Mouse (Mus musculus) CD4-positive, CD25-positive, alpha-beta regulatory T cell, adult 2 months (primary cell): Measurements from ENCODE around the gene Dlg1.
A peak's percentile ranks its signal among the peaks of the same experiment; 100 is the strongest.

Experiments
- DNase-seq: peaks from one replicate; pipeline ENCODE4 v3.0.0-alpha.2; 2012; ENCODE audit warnings: low read depth, low spot score

Dlg1 gene

GRCm38 (mm10) chr16:31837362-31837761, 174.1 kb downstream of the Dlg1 start:
- no peak for DNase-seq

- DNase-seq, result no peak
Measured at GRCm38 (mm10) chr16:31844246-31844645, 181.0 kb downstream of the Dlg1 start.

GRCm38 (mm10) chr16:31846763-31847162, 183.5 kb downstream of the Dlg1 start:
- no peak for DNase-seq

DNA sequence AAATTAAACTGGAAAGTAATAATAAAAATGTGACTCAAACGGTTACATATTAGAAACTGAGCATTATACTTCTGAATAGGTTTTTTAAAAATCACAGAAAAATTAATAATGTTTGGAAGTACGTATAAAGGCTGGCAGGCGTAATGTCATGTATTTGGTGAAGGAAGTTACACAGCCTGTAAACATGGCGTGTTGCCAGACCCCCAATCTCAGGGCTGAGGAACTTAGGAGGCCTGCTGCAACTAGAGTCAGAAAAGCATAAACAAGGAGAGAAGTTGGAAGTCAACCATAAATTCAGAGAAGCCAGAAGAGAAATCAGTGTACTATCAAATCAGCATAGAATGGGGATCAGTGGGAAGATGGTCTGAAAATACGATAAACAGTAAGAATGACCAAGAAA, 200.7 kb downstream of the Dlg1 start:
- DNase-seq, result no peak

- DNase-seq, result no peak
Measured at GRCm38 (mm10) chr16:31865242-31865641, 202.0 kb downstream of the Dlg1 start.

GRCm38 (mm10) chr16:31866911-31867310, 203.7 kb downstream of the Dlg1 start:
- DNase-seq, result no peak

GRCm38 (mm10) chr16:31867736-31868135, 204.5 kb downstream of the Dlg1 start:
- DNase-seq, result no peak

DNA sequence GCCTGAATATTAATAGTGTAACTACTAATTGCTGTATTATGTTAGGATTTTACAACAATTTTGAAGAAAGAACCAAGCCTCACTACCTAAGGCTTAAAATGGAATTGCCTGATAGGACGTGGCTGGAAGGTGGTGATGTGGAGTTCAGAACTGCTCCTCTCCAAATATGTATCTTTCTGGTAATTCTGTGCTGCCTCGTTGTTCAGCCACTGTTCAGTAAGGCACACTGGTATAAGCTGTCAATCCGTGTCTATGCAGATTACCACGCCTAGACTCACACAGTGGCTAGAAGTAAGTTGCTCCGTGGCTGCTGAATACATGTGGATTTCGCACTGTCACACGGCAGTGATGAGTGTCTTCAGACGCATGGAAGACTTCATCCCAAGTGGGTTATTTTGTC, 210.5 kb downstream of the Dlg1 start:
- no peak for DNase-seq

GRCm38 (mm10) chr16:31875391-31875790, 212.1 kb downstream of the Dlg1 start:
- DNase-seq, result no peak

GRCm38 (mm10) chr16:31876386-31876785, 213.1 kb downstream of the Dlg1 start:
- DNase-seq, result no peak

DNA sequence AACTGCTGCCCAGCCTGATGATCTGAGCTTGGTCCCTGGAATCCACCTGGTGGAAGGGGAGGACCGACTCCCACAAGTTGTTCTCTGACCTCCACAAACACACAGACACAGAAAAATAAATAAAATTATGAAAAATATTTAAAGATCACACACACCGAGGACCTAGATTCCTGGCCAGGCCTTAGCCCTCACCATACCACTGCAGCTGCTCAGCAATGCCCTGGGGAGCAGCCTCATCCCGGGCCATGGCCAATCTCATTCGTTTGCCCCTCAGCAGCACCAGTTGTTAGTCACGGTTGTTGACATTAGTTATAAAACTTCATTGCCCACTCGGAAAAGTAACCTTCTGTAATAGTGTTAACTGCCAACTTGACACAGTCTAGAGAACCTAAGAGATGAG, 214.8 kb downstream of the Dlg1 start:
- DNase-seq, result no peak

- DNase-seq, result peak; percentile 64
Measured at GRCm38 (mm10) chr16:31878573-31879257, 215.5 kb downstream of the Dlg1 start, which contains the start of gene Meltf. TSS of gene Meltf (plus strand) at chr16:31878810.

DNA sequence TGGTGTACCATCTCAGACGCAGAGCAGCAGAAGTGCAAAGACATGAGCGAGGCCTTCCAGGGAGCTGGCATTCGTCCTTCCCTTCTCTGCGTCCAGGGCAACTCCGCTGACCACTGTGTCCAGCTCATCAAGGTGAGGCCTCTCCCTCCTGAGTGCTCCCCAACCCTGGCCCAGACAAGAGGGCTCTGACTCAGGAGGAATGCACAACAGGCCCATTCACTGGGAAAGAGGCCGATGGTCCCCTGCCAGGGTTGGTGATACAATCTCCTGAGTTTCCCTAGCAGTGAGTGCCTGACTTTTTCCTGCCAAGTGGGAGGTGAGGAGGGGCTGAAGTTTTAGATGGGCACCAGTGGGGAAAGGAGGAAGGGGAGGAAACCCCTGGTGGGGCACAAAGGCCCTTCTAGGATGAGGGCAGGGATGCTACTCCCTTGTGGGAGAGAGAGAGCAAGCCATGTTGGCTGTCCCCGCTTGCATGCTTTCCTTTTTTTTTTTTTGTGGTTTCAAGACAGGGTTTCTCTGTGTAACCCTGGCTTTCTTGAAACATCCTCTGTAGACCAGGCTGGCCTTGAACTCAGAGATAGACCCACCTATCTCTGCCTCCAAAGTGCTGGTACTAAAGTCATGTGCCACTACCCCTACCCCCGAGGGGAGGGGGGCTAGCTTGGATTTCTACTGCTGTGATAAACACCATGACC, 217.1 kb downstream of the Dlg1 start:
- no peak for DNase-seq

GRCm38 (mm10) chr16:31882381-31882908, 219.2 kb downstream of the Dlg1 start:
- DNase-seq, result no peak

DNA sequence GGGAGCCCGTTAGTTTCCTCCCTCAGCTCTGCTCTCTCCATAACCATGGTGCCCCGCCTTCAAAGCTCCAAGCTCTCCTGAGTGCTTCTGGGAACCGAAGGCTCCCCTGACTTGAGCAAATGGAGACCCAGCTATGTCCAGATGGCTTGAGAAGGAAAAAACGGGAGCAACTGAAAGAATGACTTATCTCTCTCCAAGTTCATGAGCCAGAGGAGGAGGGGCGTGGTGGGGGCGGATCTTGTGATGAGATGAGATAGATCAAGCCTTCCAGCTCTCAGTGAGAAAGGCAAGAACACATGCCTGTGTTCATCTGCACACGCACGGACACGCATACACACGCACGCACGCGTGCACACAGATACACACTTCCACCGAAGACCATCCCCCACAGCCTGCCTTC, 220.1 kb downstream of the Dlg1 start:
- DNase-seq, result no peak

DNA sequence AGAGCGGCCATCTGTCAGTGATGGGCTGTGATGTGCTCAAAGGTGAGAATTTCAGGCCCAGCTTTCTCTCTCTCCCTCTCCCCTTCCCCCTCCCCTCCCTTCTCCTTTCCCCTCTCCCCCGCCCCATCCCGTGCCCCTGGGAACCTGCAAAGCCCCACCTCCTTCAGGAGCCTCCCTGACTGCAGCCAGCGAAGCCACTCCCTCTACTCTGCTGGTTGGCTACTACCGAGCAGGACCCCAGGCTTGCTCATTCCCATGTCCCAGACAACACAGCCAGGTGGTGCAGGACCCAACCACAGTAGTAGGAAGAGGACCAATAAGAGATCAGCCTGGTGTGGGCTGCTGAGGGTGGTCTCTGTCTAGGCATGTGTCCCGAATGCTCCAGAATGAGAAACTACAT, 220.7 kb downstream of the Dlg1 start:
- DNase-seq, result no peak

GRCm38 (mm10) chr16:31890907-31891306, 227.7 kb downstream of the Dlg1 start:
- no peak for DNase-seq

DNA sequence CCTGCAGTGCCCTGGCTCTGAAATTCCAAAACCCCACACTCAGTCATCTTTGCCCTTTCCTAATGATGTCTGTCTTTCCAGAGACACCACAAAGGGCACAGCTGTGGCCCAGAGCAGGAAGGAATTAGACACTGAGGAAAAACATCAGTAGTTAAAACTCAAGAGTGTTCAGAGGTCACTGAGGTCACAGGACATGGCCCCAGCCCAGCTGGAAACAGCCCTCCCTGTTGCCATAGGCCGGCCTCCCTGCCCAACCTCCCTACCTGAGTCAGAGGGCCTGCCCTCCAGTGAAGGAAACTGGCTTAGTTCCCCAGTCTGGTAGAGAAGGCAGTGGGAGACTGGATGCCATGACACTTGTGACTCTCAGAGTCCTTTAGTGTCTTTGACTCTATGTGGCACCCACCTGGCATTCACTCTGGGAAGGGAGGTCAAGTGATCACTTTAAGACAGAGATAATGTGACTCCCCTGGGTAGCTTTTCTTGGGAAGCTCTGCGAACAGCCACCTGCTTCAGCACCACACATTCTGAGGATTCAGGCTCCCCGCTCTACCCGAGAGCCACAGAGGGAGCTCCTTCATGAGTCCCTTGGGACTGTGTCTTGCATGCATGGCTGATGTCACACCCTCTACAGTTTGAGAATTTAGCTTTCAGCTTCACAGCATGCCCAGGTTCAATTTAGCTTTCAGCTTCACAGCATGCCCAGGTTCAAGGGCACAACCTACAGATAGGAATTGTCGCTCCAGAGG, 230.3 kb downstream of the Dlg1 start:
- DNase-seq, result no peak

DNA sequence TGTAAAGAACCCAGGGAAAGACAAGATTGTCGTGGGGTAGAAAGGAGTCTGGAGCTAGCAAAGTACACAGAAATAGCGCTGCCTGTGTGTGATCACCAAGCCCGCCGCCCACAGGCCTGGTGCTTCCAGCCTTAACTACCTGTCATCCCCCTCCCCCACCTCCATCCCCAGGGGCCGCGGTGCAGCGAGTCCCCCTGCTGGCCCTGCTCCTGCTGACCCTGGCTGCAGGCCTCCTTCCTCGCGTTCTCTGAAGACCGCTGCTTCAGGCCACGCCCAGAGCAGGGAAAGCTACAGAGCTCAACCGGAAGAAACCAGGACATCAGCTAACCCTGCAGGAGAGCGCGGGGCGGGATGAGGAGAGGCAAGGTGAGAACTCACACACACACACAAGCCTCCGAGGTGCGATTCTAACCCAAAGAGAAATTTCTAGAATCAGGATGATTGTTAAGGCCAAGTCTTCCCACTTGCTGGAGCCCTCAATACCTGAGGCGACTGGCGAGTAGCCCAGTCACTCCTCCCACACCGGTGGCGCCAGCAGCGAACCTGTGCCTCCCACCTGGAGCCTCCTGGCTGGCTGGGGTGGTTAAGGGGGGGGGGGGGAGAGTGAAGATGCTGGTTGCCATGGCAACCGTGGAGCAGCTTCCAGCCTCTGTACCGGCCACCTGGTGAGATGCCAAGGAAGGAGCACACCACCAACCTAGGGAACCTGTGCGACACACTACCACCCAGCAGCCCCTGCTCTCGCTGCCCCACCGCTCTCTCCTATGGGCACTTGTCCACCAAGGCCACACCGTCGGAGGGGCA, 233.9 kb downstream of the Dlg1 start:
- peak; percentile 19 for DNase-seq

DNA sequence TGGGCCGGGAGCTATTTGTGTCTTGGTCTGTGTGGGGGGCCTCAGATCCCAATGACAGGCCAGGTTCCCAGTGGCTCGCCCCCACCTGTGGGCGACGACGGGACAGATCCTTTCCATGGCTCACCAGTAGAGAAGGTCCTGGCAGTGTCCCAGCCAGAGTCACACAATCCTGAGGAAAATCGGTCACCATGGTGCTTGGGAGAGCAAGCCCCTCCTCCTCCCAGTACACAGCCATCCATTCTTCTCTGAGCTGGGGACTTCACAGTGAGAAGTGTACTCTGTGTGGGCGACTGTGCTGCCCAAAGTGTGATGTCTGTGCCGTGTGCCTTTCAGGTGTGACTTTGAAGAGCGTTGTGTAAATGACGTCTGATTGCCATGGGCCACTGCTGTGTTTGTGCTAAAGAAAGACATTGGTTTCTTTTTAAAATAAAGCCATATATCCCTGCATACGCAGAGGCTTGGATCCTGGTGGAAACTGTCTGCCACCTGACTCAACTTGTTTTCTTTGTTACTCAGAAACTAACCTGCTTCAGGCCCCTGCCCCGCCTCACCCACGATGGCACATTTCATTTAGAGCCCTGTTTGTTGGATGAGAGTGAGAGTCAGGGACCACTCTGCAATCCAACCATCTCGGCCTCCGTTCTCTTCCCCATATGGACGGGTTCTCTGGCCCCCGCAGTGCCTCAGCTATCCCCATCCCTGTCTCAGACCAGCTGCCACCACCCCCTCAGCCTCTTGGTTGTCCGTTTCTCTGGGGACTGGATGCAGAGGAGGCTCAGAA, 235.5 kb downstream of the Dlg1 start:
- DNase-seq, result no peak

DNA sequence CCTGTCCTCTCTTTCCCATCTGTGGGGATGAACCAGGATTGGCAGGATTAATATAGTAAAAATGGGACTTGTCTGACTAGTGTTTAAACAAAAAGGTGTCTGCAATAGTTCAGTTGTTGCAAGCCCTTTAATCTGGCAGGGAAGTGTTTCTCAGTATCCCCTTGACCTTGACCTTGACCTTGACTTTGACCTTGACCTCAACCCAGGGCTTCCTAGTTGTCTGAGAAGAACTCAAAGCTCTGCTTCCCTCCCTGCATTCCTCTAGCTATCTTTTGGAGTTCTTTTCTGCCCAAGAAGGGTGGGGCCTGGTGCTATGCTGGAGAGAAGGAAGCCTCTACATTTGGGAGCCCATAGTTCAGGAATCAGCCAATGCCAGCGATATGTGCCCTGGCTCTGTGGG, 238.6 kb downstream of the Dlg1 start:
- no peak for DNase-seq
